Mouse (Mus musculus) G1E (cell line): ENCODE results near the gene Adamts12.

ENCODE experiments used
- CTCF ChIP-seq: IDR thresholded peaks from 2 replicates; pipeline ENCODE4 v1.5.1; 2012; ENCODE audit warnings: low read depth, low read length, inconsistent platforms, mixed read lengths
- GATA1 ChIP-seq: IDR thresholded peaks from 2 replicates; pipeline ENCODE4 v1.6.1; 2012; ENCODE audit warnings: borderline replicate concordance, low read length, inconsistent platforms, mixed read lengths

DNA sequence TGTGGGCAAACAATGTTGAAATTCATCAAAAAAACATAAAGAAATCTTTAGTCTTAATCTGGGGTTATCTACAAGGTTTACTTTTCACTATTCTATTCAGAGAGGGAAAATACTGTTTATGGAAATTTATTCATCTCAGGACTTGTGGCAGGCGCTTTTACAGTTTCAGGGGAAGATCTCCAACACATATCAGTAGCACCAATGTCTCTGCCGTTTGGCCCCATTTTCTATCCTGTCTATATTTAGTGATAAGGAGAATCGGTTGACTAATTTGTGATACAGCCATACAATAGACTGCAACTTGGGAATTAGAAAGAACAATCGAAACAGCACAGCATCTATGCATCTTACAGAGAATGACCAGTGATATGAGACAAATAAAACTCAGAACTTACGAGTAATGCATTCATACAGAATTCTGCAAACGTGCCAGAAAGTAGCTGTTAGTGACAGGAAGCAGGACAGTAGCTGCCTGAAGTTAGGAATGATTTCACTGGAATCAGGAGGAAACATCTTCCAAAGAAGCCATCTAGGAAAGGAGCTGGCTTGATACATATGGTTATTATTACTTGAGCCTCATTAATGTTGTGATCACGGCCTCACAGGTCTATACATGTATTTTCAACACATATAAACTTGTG is 10.0 kb upstream of the Adamts12 start:
- TF ChIP-seq CTCF (no peak), GATA1 (no peak)
